Mouse (Mus musculus) large intestine, adult 2 months (tissue): Measurements from ENCODE around the gene Dnmbp. TPM values are rescaled to one million over a fixed set of nuclear protein-coding genes. Genes with fewer than 3 reads are reported as not detected.

Experiments used
- DNase-seq: peaks from one replicate; pipeline ENCODE4 v3.0.0-alpha.2; 2012; ENCODE audit warnings: low read depth, low spot score
- WGBS: fragments of 180-500 bp; shearing (Covaris S2); methylation state at CpG from one replicate; pipeline ENCODE4 v1.1.7; 2018; 5-methylcytosine and 5-hydroxymethylcytosine counted together
- polyA plus RNA-seq: library from polyadenylated mRNA; depleted of rRNA; stranded (reverse); fragments of >200 nt; gene quantifications from 2 replicates; pipeline ENCODE4 v1.2.3, GENCODE M21; 2012

Gene Dnmbp
- polyA plus RNA-seq, 1 experiment = 42.1 TPM

DNA sequence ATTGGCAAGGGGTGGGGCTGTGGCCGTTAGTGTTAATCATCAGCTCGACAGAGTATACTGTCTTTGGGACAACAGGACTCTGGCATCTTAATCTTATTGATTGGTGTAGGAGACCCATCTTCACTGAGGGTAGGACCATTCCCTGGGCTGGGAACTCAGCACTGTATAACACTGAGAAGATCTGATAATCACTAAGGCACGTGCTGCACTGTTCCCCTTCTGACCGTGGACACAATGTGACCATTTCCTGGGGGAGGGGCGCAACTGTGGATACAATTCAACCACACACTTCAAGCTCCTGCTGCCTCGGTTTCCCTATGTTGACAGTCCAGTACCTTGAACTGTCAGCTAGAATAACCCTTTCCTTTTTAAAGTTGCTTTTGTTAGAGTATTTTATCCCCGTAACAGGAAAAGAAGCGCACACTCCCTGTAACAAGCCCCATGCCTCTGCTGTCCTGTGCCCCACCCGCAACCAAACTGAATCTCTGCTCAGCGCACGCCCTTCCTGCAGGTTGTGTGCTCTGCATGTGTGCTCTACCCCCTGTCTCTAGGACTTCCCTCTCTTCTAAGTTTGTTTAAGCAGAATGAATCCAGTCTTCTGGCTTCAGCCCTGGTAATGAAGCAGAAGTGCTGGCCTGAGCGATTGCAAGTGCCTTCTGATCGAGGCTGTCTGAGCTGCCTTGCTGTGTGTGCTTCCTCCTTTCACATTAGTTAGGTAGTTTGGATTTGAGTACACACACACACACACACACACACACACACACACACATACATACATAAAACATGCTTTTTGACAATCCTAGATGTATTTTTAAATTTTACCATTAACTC is 55.1 kb downstream of the Dnmbp start:
- WGBS = 25% methylated on average over 13 of the region's 13 CpGs

DNA sequence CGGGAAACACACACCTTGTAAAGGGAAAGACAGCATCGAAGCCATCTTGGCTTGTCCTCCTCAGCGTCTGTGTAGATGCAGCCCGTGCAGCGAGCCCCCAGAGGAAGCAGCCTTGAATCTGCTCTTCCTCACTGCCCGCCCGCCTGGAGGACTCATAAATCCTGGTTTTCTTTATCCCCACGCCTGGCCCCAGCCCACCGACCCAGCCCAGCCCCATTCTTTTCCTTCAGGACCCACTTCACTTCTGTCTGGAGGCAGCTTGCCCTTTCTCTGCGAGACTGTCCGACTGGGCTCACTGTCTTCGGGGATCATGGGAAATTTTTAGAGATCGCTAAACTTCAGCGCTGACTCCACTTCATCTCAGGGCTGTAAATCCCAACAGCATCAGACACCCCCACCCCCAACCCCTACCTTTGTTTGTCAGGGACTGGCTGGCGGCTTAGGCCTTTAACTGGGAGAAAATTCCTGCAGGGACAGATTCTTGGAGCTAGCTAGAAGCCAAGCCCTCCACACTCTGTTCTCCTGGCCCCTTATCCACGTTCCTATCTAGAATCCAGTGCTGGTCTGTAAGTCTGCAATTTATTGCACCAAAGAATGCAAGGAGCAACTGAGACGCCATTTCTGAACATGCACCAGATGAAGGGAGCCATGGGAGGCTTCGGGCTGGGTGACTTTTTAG is 57.0 kb downstream of the Dnmbp start:
- 49% methylated on average over 18 of the region's 18 CpGs for WGBS
- DNase-seq = no peak

More for the DNA sequence above, 55.1 kb downstream of the Dnmbp start:
- DNase-seq = no peak

DNA sequence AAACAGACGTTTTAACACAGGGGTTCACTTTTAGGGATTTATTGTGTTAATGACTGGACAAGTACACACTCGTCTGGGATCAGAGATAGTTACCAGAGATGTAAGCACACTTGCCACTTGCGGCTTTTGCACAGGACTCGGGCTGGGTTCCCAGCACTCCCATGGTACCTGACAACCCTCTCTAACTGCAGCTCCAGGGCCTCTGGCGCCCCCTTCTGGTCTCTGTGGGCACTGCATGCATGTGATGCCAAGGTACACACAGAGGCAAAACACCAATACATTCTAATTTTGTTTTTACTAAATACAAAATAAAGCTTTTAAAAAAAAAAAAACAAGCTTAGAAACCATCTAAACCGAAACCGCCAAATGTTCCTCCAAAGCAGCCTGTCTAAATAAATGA is 58.4 kb downstream of the Dnmbp start:
- 77% methylated on average over 7 of the region's 7 CpGs for WGBS
- no peak for DNase-seq

DNA sequence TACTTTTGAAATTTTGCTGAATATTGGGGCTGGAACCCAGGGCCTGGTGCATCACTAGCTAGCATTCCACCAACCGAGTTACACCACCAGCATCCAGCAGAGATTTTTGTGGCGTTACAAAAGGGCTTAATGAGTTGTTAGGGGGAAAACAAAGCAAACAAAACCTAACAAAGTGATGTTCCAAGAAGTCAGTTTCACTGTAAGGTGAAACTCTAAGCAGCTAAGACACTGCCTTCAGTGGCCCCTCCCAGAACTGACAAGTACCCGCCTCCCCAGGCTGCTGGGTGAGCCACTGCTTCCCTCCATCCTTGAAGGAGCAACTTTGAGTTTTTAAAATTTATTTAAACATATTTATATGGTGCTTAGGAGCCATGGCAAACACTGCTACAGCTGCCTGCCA is 59.6 kb downstream of the Dnmbp start:
- WGBS = 11% methylated on average over 3 of the region's 3 CpGs
- no peak for DNase-seq

DNA sequence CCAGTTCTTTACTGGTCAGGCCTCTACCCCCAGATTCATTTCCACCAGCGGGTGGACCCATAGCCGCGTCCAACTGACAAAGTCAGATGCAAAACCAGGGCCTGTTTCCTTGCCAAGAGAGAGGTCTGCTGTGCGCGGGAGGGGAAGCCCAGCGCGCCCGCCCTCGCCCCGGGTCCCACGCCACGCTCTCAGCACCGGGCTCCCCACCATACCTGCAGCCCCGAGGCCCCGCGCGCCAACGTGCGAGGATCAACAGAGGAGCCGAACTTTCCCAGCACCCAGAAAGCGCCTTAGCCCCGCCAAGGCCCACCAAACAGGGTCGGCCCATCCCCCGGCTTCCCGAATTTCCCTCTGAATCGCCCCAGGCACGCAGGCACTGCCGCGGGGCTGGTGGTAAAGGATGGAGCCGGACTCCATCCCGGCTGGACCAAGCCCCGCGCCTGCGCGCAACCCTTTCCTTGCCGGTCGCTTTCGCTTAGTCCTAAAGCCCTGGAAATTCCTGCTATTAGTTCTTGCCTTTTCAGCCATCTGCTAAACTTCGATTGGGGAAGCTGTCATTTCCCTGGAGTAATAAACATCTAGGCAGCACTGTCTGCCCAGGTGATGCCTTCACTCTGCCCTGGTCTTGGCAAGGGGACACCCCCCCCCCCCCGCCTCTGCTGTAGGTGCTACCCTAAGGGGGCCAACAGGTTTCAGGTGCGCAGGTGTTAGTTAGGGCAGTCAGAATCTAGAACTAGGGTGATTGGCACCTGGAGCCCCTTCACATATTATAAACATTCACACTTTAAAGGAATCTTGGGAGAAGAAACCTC is 60.4 kb downstream of the Dnmbp start:
- 2% methylated on average over 41 of the region's 41 CpGs for WGBS
- no peak for DNase-seq

DNA sequence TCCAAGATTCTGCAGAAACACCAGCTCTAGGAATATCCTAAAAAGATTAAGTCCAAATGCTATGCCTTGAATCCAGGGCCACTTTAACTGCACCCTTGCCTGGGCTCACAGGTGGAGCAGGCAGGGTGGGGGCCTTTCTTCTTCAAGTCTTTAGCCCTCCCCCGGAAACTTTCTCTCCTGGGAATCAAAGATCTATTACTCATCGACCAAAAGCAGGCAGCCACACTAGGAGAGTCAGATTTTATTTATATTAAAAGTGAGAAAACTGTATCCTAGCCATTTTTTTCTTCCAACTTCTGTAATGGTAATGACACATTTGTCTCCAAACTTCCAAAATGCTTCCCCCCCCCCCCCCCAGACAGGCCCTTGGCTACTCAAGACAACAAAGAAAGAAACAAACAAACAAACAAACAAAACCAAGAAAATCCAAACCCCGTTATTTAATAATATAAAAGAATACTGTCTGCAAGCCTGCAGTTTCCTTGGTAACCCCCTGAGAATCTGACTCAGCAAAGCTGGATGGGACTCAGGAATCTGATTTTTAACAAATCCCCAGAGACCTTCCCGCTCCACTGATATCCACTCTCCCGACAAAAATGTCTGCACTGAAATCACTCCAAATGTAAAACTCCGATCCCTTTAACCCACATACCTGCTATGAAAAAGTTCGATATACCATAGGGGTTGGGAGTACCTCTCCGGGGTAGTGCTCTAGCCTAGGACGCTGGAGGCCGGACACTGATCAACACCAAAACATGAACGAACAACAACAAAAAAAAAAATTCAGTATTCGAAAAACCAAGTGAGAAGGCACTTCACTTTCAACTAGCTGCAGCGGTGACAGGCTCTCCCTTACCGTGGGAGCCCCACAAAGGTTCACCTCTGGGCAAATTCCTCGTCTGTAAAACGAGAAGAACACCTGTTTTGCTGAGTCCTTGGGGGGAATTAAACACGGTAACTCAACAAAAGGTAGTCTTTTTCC is 61.6 kb downstream of the Dnmbp start:
- DNase-seq = no peak
- WGBS = 17% methylated on average over 17 of the region's 17 CpGs

DNA sequence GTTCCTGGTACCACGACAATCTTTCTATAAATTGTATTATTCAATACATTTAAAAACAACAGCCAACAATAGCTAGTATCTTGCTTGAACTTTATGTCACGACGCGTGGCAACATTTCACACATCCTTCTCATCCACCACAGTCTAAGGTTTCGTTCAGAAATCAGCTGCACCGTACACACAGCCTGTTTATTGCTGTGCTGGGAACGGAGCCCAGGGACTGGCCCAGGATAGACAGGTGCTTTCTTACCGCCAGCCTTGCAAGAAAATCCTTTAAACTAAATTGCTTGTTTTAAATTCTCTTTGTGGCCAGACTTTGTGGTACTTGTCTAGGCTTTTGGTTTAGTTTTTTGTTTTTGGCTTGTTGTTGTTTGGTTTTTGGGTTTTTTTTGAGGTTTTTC is 62.6 kb downstream of the Dnmbp start:
- no peak for DNase-seq
- 26% methylated on average over 8 of the region's 8 CpGs for WGBS

DNA sequence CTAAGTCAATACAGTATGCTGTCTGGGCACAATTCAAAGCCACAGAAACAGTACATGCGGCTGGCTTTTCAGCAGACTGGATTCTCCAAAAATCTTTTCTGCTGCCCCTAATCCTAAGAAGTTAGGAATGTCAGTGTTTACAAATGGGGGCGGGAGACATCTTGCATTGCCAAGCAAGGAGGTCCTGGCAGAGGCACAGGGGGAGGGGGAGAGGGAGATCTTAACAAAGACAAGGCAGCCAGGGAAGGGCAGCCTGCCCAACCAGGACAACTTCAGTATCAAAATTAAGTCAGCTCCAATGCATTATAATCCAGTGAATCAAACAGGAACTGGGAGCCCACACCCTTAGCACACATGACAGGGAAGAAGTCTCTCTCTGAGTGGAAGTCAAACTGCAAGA is 64.0 kb downstream of the Dnmbp start:
- WGBS = 21% methylated on average over 2 of the region's 2 CpGs
- no peak for DNase-seq

DNA sequence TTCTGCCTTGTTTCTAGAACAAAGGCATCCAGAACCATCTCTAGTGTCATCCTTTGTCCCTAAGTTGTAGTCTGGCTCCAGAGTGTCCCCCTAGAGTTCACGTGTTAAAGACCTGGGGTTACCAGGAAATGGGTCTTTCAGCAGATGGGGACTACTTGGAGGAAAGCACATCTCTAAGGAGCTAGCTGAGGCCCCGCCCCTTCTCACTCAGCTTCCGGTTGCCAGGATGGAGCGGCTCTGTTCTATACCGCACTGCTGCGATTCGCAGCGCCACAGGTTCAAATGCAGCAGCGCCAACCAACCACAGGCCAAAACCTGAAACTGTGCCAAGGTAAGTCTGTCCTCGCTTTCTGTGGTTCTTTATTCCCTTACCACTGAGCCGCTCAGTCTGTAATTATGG is 65.6 kb downstream of the Dnmbp start:
- 77% methylated on average over 11 of the region's 11 CpGs for WGBS
- no peak for DNase-seq

DNA sequence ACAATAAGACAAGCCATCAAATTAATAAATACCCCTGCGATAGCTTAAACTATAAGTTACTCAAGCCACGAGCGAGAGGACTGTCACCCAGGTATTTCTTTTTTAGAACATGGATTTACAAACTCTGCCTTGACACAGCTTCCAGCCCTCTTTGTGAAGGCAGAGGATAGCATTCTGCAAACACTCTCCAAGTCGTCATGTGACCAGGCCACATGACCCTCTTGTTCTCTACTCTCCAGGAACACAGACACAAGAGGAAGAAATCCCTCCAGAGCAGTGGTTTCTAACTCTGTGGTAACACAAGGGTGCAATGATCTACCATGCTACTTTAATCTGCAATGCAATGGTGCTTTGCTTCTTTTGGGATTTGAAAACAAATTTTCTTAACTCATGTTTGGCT is 69.6 kb downstream of the Dnmbp start:
- 86% methylated on average over 4 of the region's 4 CpGs for WGBS
- no peak for DNase-seq

DNA sequence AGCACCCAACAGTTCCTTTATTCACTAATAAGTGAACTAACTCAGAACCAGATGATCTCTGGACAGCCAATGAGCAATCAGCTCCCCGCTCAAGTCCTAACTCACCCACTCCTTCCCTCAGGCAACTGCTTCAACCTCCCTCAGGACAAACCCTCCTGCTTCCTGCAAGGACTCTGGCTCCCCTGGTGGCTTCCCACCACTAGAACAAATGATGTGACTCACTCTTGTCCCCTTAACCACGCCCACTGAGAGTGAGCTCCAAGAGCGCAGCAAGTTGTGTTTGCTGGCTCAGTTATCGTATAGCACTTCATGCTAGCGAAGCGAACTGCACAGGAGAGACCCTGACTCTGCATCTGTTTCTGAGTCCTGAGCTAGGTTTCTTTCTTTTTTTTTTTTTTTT is 82.6 kb downstream of the Dnmbp start:
- WGBS = 62% methylated on average over 6 of the region's 6 CpGs
- DNase-seq = no peak

DNA sequence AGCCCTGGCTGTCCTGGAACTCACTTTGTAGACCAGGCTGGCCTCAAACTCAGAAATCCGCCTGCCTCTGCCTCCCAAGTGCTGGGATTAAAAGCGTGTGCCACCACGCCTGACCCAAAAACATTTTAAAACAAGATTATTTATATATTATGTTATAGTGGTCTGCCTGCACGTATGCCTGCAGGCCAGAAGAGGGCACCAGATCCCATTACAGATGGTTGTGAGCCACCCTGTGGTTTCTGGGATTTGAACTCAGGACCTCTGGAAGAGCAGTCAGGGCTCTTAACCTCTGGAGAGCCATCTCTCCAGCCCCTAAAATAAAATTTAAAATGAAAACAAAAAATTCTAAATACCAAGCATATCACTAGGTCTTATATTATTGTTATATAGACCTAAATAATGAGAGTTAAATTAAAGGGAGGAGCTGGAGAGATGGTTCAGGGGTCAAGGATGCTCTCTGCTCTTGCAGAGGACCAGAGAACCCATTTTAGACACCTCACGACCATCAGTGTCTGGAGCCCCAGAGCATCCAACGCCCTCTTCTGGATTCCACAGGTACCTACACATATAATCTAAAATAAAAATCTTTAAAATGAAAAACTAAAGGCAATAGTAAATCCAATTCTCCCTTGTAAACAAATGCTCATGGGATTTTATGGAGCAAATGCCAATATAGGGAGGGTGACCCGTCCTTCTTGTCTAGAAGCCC is 87.0 kb downstream of the Dnmbp start:
- 69% methylated on average over 7 of the region's 7 CpGs for WGBS
- DNase-seq = no peak

DNA sequence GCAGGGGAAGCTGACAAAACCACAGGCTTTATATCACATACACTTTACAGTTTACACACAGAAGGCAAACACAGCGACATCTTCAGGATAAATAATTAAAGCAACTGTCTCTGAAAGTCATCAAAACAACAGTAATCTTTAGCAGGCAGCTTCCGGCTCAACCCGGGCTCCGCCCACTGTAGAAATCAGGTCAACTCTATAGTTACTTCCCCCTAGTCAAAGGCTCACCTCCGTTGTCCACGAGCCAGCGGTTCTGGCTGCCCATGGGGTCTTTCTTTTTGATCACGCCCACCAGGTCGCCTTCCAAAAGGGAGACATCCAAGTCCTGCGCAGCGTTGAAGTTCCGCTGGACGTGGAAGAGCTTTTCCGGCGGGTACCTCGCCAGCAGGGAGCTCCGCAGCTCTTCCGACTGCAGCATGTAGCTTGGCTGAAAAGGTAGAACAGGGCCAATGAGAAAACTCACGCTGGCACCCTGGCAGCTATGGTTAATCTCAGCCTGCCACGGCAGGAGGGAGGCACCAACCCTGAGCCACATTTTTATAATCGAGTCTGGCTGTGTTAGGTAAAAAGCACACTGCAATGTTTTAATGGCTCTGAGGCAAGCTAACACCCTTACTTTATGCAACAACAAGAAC is 87.9 kb downstream of the Dnmbp start:
- DNase-seq = no peak

DNA sequence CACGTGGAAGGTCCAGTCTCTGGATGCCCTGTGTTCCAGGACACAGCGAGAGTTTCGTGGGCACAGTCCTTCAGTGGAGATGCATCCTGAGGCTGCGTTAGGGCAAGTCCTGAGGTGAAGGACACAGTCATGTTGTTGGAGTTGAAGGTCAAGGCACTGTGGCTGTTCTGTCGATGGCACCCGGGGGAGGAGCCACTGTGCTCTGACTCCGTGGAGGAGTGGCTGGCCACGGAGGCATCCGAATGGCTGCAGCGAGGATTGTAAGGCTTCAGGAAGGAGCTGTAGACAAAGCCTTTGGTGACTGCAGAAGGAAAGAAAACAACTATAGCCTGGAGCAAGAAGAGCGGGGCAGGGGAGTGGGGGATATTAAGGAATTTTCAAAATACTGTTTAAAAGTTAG is 90.0 kb downstream of the Dnmbp start:
- 88% methylated on average over 11 of the region's 11 CpGs for WGBS
- no peak for DNase-seq

More for the DNA sequence above, 87.9 kb downstream of the Dnmbp start:
- 72% methylated on average over 21 of the region's 21 CpGs for WGBS

DNA sequence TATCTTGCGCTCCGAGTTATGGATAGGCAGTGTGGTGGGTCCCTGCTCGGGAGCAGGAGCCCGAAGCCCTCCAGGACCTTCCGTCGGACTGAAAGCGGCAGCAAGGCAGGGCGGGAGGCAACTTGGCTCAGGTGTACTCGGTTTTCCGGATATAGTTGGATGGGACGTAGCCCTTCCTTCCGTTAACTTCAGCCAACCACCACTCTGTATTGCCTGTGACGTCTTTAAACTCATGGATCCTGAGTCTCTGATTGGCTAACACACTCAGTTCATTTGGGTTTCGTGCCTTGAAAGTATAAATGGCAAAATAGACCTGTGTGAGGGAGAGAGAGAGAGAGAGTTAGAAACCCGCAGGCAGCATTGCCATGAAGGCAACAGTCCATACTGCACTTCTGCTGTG is 92.0 kb downstream of the Dnmbp start:
- WGBS = 95% methylated on average over 15 of the region's 15 CpGs
- no peak for DNase-seq

DNA sequence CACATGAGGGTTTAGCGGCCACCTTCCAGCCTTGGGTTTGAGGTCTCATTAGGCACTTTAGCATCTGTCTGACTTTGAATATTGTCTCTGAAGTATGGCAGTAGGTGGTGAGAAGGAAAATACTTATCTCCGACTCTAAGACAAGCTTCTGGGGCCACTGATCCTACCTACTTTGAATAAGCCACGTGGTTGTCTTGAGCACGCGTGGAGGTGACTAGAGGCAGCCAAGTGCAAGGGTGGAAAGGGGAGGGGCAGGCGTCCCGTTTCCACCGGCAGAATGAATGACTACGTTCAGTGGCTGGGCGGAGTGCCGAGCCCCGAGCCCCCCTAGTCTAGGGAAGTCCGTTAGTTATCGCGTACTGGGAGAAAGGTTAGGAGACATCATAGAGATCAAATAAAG is 92.9 kb downstream of the Dnmbp start:
- 77% methylated on average over 15 of the region's 15 CpGs for WGBS
- no peak for DNase-seq

DNA sequence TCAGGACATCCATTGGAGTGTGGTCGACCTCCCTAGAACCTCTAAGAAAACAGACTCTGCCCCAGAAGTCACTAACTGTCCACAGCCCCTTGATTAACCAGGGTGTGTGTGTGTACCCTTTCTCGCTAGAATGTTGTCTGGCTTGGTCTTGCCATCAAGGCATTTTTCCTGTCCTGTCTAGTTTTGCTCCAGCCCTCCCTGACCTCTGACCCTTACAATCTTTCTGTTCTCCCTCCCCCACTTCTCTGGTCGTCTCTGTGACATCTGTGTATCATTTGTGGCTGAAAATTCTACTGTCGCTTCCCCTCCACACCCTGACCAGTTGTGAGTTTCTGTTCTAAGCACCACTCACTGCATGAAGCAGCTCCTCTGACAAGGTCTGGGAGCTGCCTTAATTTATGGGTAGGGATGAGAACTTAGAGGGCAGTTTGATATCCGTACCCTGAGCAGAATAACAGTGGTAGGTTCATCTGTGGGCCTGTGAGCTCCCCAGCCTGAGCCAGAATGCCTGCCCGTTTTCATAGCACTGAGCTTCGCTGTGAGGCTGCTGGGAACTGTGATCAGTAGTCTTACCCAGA is 94.6 kb downstream of the Dnmbp start:
- 62% methylated on average over 7 of the region's 7 CpGs for WGBS
- DNase-seq = no peak

DNA sequence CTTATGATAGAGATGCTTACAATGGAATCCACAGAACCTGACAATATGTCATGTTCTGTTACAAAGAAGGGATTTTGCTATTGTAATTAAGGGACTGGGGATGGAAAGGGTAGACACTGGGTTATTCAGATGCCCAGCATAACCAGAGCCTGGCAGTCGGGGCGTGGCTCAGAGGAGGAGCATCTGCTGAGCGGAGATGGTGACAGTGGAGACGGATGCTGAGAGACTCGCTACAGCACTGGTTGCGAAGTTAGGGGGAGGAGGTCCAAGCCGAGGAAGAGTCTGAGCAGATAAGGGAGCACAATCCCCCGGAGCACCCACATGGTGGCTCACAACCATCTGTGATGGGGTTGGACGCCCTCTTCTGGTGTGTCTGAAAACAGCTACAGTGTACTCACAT is 96.8 kb downstream of the Dnmbp start:
- WGBS = 94% methylated on average over 9 of the region's 9 CpGs
- no peak for DNase-seq
